Mouse (Mus musculus) right cerebral cortex, postnatal 14 days (tissue): ENCODE results near the gene Rimbp2.

ENCODE experiments used
- DNase-seq: peaks from one replicate; pipeline ENCODE4 v3.0.0; 2022

Gene Rimbp2

GRCm38 (mm10) chr5:128837045-128837444, 116.2 kb downstream of the Rimbp2 start:
- no peak for DNase-seq

GRCm38 (mm10) chr5:128834126-128834525, 119.2 kb downstream of the Rimbp2 start:
- no peak for DNase-seq

- DNase-seq = no peak
These were observed 130.4 kb downstream of the Rimbp2 start for GRCm38 (mm10) chr5:128822843-128823242.

- peak; percentile 66 for DNase-seq
These were observed 133.5 kb downstream of the Rimbp2 start for GRCm38 (mm10) chr5:128819638-128820285.

- no peak for DNase-seq
These were observed 137.7 kb downstream of the Rimbp2 start for GRCm38 (mm10) chr5:128815629-128816028.

- DNase-seq = no peak
These were observed 138.2 kb downstream of the Rimbp2 start for GRCm38 (mm10) chr5:128815078-128815477.

GRCm38 (mm10) chr5:128813121-128813520, 140.2 kb downstream of the Rimbp2 start:
- peak; percentile 50 for DNase-seq

- DNase-seq = no peak
These were observed 141.9 kb downstream of the Rimbp2 start for GRCm38 (mm10) chr5:128811431-128811830.

- peak; percentile 73 for DNase-seq
These were observed 143.3 kb downstream of the Rimbp2 start for GRCm38 (mm10) chr5:128810006-128810405.

GRCm38 (mm10) chr5:128809406-128809805, 143.9 kb downstream of the Rimbp2 start:
- DNase-seq = peak; percentile 40

- peak; percentile 60 for DNase-seq
These were observed 144.6 kb downstream of the Rimbp2 start for GRCm38 (mm10) chr5:128808547-128809182.

- no peak for DNase-seq
These were observed 145.9 kb downstream of the Rimbp2 start for GRCm38 (mm10) chr5:128807408-128807807.

GRCm38 (mm10) chr5:128806296-128806998, 146.8 kb downstream of the Rimbp2 start:
- DNase-seq = peak; percentile 76

GRCm38 (mm10) chr5:128805092-128805491, 148.2 kb downstream of the Rimbp2 start:
- no peak for DNase-seq

- no peak for DNase-seq
These were observed 152.7 kb downstream of the Rimbp2 start for GRCm38 (mm10) chr5:128800592-128800991.

GRCm38 (mm10) chr5:128781621-128782020, 171.7 kb downstream of the Rimbp2 start:
- no peak for DNase-seq

- DNase-seq = no peak
These were observed 176.9 kb downstream of the Rimbp2 start for GRCm38 (mm10) chr5:128776386-128776785.

- no peak for DNase-seq
These were observed 184.2 kb downstream of the Rimbp2 start for GRCm38 (mm10) chr5:128769026-128769631.

GRCm38 (mm10) chr5:128761118-128761517, 192.2 kb downstream of the Rimbp2 start:
- DNase-seq = no peak

- peak; percentile 26 for DNase-seq
These were observed 207.0 kb downstream of the Rimbp2 start for GRCm38 (mm10) chr5:128746261-128746660.

- DNase-seq = peak; percentile 8
These were observed 208.1 kb downstream of the Rimbp2 start for GRCm38 (mm10) chr5:128745206-128745605.

- DNase-seq = peak; percentile 4
These were observed 208.9 kb downstream of the Rimbp2 start for GRCm38 (mm10) chr5:128744351-128744750.

GRCm38 (mm10) chr5:128739838-128740171, 213.5 kb downstream of the Rimbp2 start:
- DNase-seq = no peak
